Mouse (Mus musculus) heart, postnatal 0 days (tissue): ENCODE measurements around the gene Rara. TPM values are rescaled to one million over a fixed set of nuclear protein-coding genes. Genes with fewer than 3 reads are reported as not detected.

Source experiments
- ATAC-seq: fragments of 200-750 bp; cut with Nextera tagmentation; 2 replicates; pipeline ENCODE4 v1.8.0; 2017; ENCODE audit warnings: low read depth, moderate number of reproducible peaks, moderate library complexity; ENCODE audit not compliant: insufficient read depth
- DNase-seq: peaks from one replicate; pipeline ENCODE4 v3.0.0-alpha.2; 2016; ENCODE audit warnings: low spot score
- H3K27ac ChIP-seq: fragments of 300-500 bp; sonication (generic); 2 replicates; pipeline ENCODE4 v1.5.1; 2014; ENCODE audit warnings: low read depth, mild to moderate bottlenecking
- H3K27me3 ChIP-seq: fragments of 300-500 bp; sonication (generic); 2 replicates; pipeline ENCODE4 v1.6.1; 2014; ENCODE audit warnings: low read length, mixed read lengths; ENCODE audit not compliant: control insufficient read depth, insufficient read depth
- H3K36me3 ChIP-seq: fragments of 300-500 bp; sonication (generic); replicated peaks from 2 replicates; pipeline ENCODE4 v1.6.1; 2014; ENCODE audit warnings: low read length, mixed read lengths; ENCODE audit not compliant: control insufficient read depth, insufficient read depth
- H3K4me1 ChIP-seq: fragments of 300-500 bp; sonication (generic); 2 replicates; pipeline ENCODE4 v1.6.1; 2014; ENCODE audit warnings: antibody characterized with exemption; ENCODE audit not compliant: control insufficient read depth, insufficient read depth
- H3K4me2 ChIP-seq: fragments of 300-500 bp; sonication (generic); 2 replicates; pipeline ENCODE4 v1.6.1; 2014; ENCODE audit warnings: low read depth, mild to moderate bottlenecking, low read length, moderate library complexity
- H3K4me3 ChIP-seq: fragments of 300-500 bp; sonication (generic); 2 replicates; pipeline ENCODE4 v1.5.1; 2014; ENCODE audit warnings: low read depth, low read length
- H3K9ac ChIP-seq: fragments of 300-500 bp; sonication (generic); replicated peaks from 2 replicates; pipeline ENCODE4 v1.6.1; 2014; ENCODE audit warnings: low read depth, low read length, mixed read lengths
- H3K9me3 ChIP-seq: fragments of 300-500 bp; sonication (generic); replicated peaks from 2 replicates; pipeline ENCODE4 v1.6.1; 2016; ENCODE audit warnings: low read length; ENCODE audit not compliant: control insufficient read depth
- CTCF ChIP-seq: IDR thresholded peaks from 2 replicates; pipeline ENCODE4 v1.5.1; 2016; ENCODE audit warnings: antibody characterized with exemption, control low read depth, low read depth
- EP300 ChIP-seq: IDR thresholded peaks from 2 replicates; pipeline ENCODE4 v1.6.1; 2016; ENCODE audit warnings: antibody characterized with exemption, low read depth
- WGBS: fragments of 180-500 bp; shearing (Covaris S2); extraction: QIAGEN DNeasy Blood & Tissue Kit; methylation state at CpG from one replicate; pipeline ENCODE4 v1.1.7; 2014; 5-methylcytosine and 5-hydroxymethylcytosine counted together
- polyA plus RNA-seq: library from polyadenylated mRNA; unstranded; fragments of >200 nt; fragmentation: Nextera tagmentation; extraction: Ambion mirVana; gene quantifications from 2 replicates; pipeline ENCODE4 v1.2.1, GENCODE M21; 2015
- total RNA-seq: library from RNA; depleted of rRNA; stranded (reverse); fragments of >200 nt; gene quantifications from 2 replicates; pipeline ENCODE4 v1.2.3, GENCODE M21; 2014; ENCODE audit warnings: low replicate concordance

Rara gene
- total and polyA plus RNA-seq, 2 experiments from 2014 or later: 15.8 to 24.0 TPM

DNA sequence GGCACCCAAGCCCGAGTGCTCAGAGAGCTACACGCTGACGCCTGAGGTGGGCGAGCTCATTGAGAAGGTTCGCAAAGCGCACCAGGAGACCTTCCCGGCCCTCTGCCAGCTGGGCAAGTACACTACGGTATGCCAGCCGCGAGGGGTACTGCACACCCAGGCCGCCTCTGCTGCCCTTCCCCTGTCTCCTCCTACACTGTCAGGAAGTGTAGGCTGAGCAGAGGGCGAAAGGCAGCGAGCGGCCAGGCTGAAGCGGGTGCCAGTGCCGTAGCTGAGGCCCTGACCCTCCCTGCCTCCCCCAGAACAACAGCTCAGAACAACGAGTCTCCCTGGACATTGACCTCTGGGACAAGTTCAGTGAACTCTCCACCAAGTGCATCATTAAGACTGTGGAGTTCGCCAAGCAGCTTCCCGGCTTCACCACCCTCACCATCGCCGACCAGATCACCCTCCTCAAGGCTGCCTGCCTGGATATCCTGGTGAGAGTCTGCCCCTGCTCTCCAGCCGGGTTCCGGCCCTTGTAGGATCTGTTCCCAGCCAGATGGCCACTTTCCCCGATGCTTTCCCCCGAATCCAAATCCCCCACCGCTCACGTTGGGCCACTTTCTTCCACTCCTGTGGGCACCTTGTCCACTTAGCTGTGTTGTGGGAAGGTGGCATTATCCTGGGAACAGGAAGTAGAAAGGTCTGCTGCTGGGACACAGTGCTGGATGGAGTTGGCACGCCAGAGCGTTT, 42.7 kb downstream of the Rara start:
- Histone ChIP-seq H3K4me3 (no peak overlapping the region), H3K27me3 (no peaks in the 10 kb centered on the region), H3K36me3 (peaks cover 67% of the 10 kb centered on the region), H3K27ac (no peak overlapping the region), H3K4me1 (peaks cover 38% of the 10 kb centered on the region), H3K9ac (no peak overlapping the region), H3K4me2 (no peak overlapping the region), H3K9me3 (no peaks in the 10 kb centered on the region)
- no peak for DNase-seq
- WGBS: 67% methylated on average over 28 of the region's 29 CpGs
- ATAC-seq: no peak
- TF ChIP-seq CTCF (no peak), EP300 (no peak)

DNA sequence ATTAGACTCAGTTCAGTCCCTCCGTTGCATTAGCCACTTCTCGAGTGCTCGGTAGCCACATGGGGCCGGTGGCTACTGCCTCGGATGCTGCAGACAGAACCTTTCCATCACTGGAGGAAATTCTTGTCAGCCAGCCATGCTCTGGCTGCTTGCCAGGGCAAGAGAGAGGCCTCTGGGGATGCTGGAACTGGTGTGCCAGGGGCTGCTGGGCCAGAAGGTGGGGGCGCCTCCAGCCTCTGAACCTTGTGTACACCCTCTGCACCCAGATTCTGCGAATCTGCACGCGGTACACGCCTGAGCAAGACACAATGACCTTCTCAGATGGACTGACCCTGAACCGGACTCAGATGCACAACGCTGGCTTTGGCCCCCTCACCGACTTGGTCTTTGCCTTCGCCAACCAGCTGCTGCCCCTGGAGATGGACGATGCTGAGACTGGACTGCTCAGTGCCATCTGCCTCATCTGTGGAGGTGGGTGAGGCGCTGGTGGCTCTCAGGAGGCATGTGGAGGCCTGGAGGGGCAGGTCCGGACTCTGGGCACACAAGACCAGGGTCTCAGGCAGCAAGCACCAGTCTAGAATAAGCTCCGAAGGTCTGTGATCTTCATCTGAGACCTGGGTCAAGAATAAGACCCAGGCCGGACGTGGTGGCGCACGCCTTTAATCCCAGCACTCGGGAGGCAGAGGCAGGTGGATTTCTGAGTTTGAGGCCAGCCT, 43.9 kb downstream of the Rara start:
- DNase-seq (peak; percentile 50), ATAC-seq (no peak)
- 57% methylated on average over 23 of the region's 23 CpGs for WGBS
- TF ChIP-seq CTCF (no peak), EP300 (no peak)
- H3K27me3 ChIP-seq: no peaks in the 10 kb centered on the region
- H3K9me3 ChIP-seq: no peaks in the 10 kb centered on the region
- no peak overlapping the region for H3K27ac ChIP-seq
- H3K4me2 ChIP-seq: no peak overlapping the region
- peaks cover 65% of the 10 kb centered on the region for H3K36me3 ChIP-seq
- no peak overlapping the region for H3K9ac ChIP-seq
- peaks cover 27% of the 10 kb centered on the region for H3K4me1 ChIP-seq
- H3K4me3 ChIP-seq: no peak overlapping the region

DNA sequence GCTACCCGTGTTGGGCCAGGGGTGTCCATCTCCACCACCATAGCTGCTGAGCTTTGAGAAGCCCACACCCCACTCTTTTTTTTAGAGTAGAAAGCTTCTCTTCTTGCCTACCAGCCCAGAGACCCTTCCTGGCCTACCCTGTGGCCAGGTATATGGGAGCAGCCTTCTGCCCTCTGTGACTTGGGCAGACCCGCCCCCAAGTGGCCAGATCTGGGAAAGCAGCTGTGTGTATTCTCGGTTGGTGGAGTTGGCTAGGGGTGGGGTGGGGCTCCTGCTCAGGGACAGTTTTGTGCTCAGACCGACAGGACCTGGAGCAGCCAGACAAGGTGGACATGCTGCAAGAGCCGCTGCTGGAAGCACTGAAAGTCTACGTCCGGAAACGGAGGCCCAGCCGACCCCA, 44.6 kb downstream of the Rara start:
- Histone ChIP-seq H3K36me3 (peaks cover 63% of the 10 kb centered on the region), H3K27me3 (no peaks in the 10 kb centered on the region), H3K9me3 (no peaks in the 10 kb centered on the region), H3K4me1 (peaks cover 21% of the 10 kb centered on the region), H3K4me3 (no peak overlapping the region), H3K27ac (no peak overlapping the region), H3K9ac (no peak overlapping the region), H3K4me2 (no peak overlapping the region)
- 52% methylated on average over 9 of the region's 9 CpGs for WGBS
- TF ChIP-seq EP300 (no peak), CTCF (peak; percentile 89)
- DNase-seq (peak; percentile 62), ATAC-seq (peak; percentile 58; the same call in 1 of the 2 replicates)

DNA sequence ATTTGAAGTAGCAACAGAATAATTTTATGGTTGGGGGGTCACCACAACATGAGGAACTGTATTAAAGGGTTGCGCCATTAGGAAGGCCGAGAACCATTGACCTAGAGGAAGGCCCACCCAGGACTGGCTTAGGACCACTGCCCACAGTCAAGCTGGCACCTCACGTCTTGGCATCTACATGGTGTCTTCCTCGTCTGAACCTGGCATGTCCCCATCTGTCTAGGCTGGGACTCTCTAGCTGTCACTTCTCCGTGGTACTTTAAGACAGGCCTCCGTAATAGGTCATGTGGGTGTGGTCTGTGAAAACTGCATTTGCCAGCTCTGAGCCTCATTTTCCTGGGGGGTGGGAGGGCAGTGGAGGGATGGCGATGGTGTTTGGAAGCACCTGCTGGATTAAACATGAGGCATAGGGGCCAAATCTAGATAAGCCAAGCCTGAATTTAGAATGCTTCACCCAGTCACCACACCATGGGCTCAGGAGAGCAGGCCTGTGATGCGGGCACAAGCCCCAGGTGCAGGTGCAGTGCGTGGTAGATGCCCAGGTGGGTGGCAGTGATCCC, 45.3 kb downstream of the Rara start:
- H3K9ac ChIP-seq: no peak overlapping the region
- H3K9me3 ChIP-seq: no peaks in the 10 kb centered on the region
- no peak overlapping the region for H3K4me2 ChIP-seq
- TF ChIP-seq EP300: no peak
- no peak for TF ChIP-seq CTCF
- DNase-seq (no peak), ATAC-seq (no peak)
- WGBS: 83% methylated on average over 9 of the region's 9 CpGs
- H3K27ac ChIP-seq: no peak overlapping the region
- peaks cover 21% of the 10 kb centered on the region for H3K4me1 ChIP-seq
- no peak overlapping the region for H3K4me3 ChIP-seq
- no peaks in the 10 kb centered on the region for H3K27me3 ChIP-seq
- H3K36me3 ChIP-seq: peaks cover 58% of the 10 kb centered on the region

DNA sequence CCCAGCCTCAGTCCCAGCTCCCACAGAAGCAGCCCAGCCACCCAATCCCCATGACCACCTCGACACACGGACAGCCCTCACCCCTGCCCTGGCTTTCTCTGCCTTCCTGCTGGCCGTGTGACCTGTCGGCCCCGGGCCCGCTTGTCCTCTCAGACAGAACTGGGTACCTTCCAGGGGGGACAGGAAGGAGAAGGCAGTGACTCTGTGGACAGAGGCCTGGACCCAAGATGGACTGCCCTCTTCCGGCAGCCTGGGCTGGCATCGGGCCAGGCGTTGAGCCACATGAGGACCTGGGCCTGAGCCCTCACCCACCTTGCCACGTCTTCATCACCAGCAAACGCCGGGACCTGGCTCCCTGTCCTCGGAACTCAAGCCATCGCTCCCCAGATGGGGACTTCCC, 46.0 kb downstream of the Rara start:
- WGBS: 67% methylated on average over 14 of the region's 14 CpGs
- Histone ChIP-seq H3K9me3 (no peaks in the 10 kb centered on the region), H3K4me1 (peaks cover 19% of the 10 kb centered on the region), H3K27ac (no peak overlapping the region), H3K4me3 (no peak overlapping the region), H3K4me2 (no peak overlapping the region), H3K9ac (no peak overlapping the region), H3K27me3 (no peaks in the 10 kb centered on the region), H3K36me3 (peaks cover 51% of the 10 kb centered on the region)
- DNase-seq (no peak), ATAC-seq (no peak)
- TF ChIP-seq CTCF: no peak
- no peak for TF ChIP-seq EP300
